Mouse (Mus musculus) inflammation-experienced regulatory T-cells, adult 6 months (primary cell): ENCODE results near the gene Prkg1. TPM values are rescaled to one million over a fixed set of nuclear protein-coding genes. Genes with fewer than 3 reads are reported as not detected.
"Not testable (repeated sequence)": the region's sequence is repeated elsewhere in the genome, so short reads cannot be mapped to it uniquely, and the experiment has no call there.

Experiments
- ATAC-seq: one replicate; pipeline ENCODE4 v1.8.0; 2017
- polyA plus RNA-seq, 3 experiments: library from polyadenylated mRNA; unstranded; fragments of 100-300 nt; shearing (Covaris generic); gene quantifications; one replicate each; pipeline ENCODE4 v1.2.1; 2017

The Prkg1 gene
- polyA plus RNA-seq, 3 experiments from 2014 or later: 0.24 TPM; not detected in 2

DNA sequence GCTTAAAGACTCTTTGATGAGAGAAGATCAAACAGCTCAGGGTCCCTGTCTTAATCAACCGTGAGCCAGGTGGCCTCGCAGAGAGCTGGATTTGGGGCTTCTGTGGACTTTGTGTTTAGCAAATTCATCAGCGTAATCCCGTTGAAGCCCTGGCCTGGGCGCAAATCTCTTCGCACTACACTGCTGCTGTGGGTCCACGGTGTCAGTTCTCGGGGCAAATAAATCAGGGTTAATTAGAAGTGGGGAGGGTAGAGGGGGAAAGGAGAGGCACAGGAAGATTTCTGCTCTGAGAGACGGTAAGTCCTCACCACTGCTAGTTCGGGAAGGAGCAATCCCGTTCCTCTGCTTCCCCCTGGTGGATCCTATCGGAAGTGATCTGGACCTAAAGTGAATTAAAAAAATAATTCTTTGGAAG, 1210.4 kb downstream of the Prkg1 start:
- ATAC-seq: no peak

DNA sequence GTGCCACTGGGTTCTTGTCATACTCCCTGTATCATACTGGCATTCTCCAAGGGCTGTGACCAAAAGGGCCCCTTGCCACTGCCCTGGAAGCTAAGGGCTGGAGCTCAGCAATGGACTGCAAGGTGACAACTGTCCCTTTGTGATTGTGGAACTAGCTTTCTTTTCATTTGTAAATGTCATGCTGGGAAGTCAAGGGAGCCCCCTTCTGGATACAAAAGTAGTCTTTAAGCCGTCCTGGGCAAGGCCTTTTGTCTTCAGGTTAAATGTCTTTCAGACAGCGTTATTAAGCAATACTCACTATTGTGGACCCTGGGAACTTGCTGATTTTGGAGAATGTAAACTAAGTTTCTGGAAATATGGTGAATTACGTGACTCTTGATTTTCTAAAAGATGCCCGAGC, 1211.1 kb downstream of the Prkg1 start:
- no peak for ATAC-seq

DNA sequence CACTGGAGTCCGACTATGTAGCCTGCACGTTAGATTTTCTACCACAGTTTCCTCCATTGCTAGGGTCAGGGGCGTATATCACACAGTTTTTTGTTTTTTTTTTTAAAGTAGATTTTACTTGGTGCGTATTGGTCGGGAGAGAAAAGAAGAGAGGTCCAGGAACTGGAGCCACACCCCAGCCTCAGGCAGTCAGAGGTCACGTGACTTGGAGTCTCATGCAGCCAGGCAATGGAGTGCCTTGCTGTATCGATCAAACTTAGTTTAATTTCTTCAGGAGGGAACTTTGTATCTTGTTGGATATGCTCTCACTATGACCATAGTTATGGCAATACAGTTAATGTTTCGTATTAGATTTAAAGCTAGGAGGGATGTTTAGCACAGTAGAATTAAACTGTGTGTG, 1212.6 kb downstream of the Prkg1 start:
- no peak for ATAC-seq

DNA sequence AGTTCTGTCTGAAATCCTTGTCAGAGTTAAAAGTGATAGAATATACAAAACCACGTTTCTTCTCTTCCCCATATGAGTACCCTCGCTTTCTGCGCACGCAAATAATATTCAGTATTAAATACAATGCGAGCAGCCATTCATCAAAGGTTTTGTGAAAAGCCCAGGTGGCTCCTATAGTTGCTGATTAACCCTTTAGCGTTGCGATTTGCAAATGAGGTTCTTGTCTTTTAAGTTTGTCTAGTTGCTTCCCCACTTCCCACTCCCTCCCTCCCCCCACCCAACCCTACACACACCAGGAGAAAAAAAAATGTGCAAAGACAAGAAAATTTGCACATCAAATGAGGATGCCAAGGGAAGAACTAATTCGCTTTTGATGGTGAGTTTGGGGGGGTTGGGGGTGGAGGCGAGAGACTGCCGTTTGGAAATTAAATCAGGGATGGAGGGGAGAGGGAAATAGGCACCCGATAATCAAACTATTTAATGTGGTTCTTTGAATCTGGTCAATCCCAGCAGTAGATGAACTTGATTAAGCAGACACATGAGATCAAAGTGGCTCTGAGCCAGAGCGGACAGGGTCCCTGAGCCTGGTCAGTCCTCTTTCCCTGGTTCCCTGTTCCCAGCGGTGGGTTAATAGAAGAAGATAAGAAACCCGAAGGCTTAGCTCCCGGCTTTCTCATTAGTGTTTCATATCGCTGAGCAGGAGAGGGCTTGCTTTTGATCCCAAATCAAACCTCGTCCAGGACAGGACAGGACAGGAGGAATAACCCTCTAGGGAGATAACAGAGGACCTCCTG, 1214.8 kb downstream of the Prkg1 start:
- no peak for ATAC-seq

DNA sequence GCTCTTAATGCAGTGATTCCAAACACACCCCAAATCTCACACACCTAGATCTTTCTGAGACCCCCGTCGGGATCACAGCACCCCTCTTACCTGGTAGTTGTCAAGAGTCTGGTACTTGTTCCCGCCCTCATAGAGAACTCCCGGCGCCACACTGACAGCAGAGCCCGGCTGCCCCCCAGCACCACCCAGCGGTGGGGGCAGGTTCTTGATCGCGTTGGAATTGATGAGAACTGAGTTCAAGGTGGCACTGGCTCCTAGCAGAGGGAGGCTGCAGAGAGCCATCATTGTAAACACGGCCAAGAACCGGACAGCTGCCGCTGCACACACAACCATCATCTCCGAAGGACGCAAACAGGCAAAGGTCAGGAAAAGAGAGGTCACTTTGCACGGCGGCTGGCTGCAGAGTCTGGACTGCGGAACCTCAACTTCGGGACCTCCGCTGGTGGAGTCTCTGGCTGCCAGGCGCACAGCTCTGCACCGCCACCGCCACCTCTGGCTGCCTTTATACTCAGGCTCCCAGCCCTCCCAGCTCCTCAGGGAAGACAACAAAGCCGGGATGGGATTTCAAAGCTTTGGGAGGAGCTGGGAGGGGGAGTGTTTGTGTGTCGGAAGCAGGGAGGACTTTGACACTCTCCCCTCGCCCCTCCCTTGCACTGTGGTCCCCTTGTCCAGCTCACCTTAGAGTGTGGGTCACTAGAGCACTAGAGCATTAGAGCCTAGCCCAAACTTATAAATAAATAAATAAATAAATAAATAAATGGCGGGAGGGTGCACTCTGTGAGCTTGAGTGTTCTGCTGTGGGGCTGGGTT, 1215.6 kb downstream of the Prkg1 start, which contains the start of gene Dkk1:
Gene Dkk1, minus strand, starts transcription at position 622 of the 810 bp plus-strand sequence.
- ATAC-seq: no peak

DNA sequence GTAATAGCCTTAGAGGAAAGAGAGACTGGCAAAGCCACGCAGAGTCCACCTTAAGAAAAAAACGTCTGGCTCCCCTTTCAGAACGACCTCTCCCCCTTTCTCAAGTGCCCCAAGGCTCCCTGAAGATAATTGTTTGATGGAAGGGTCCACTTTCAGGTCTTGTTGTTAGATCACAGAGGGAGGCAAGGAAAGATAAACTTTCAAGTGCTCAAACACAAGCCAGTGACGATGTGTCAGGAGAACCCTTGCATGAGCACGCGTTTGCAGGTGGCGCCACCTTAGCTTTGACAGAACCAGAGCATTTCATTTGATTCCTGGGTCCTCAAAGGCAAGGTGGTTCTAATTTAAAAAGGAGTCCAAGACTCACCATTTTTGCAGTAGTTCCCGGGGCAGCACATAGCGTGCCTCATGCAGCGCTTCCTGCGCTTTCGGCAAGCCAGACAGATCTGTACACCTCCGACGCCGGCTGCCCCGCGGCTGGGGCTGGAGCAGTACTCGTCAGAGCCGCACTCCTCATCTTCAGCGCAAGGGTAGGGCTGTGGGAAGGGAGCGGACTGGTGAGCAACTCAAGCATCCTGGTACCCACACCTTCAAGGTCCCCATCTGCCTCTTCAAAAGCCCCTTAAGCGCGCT, 1216.3 kb downstream of the Prkg1 start:
- no peak for ATAC-seq

DNA sequence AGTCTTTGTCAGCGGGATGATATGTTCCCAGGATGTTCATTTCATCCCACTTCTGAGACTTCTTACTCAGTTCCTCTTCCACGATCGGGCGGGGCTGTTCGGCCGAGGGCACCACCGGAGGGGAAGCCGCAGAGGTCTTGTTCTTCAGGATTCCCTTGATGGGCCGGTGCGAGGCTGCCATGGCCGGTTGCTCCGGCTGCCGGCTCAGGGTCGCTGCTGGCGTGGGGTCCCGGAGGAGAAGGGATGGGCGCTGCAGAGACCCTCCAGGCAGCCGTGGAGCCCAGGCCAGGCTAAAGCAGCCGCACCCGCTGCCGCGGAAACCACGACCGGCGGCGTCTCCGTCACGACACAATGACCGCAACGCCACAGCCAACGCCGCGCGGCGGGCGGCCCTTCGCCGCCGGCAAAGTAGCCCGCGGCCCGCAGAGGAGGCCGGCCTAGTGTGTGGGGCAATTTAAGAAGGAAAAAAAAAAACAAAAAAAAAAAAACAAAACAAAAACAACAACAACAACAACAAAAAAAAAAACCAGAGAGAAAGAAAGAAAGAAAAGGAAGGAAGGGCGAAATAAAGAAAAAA, 1225.4 kb downstream of the Prkg1 start:
- ATAC-seq: not testable (repeated sequence)

DNA sequence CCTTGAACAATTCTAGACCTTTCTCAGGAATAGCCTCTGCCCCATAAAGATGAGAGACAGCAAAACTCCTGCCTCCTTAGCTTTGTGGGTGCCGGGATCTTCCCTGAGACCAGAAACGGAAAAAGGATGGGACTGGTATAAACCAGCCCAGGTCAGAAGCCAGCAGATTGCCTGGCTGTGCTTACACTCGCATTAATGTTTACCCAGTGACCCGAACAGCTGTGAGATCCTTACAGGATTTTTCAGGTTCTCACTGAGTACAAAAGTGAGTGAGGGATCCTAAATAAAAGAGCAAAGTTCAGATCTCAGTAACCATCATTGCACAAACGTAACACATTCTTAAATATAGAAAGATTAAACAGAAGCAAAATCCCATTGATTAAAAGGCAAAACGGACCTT, 1248.1 kb downstream of the Prkg1 start:
- ATAC-seq: no peak

Other genes starting within 250 kb of the Prkg1 start
- gene A1cf, start 103.7 kb upstream of the Prkg1 start, polyA plus RNA-seq: not detected